Mouse (Mus musculus) thymus, adult 2 months (tissue): ENCODE data around the gene Ltbp1.

Source experiments
- CTCF ChIP-seq: fragments of 200-500 bp; IDR thresholded peaks from 2 replicates; pipeline ENCODE4 v1.5.1; 2012; ENCODE audit warnings: mild to moderate bottlenecking, control low read depth, low read length, moderate library complexity, borderline replicate concordance; ENCODE audit not compliant: control insufficient read depth, poor library complexity, insufficient read depth; ENCODE audit errors: extremely low read depth
- POLR2A ChIP-seq: fragments of 200-500 bp; IDR thresholded peaks from 2 replicates; pipeline ENCODE4 v1.6.1; 2012; ENCODE audit warnings: mild to moderate bottlenecking, low read length, control low read depth, moderate library complexity; ENCODE audit not compliant: control insufficient read depth, poor library complexity, insufficient read depth; ENCODE audit errors: extremely low read depth

- no peak for TF ChIP-seq CTCF
- no peak for TF ChIP-seq POLR2A
These were observed 342.0 kb downstream of the Ltbp1 start for GRCm38 (mm10) chr17:75347414-75347813.
